Mouse (Mus musculus) left cerebral cortex, postnatal 14 days (tissue): Measurements from ENCODE around the gene Ptgis. TPM values are rescaled to one million over a fixed set of nuclear protein-coding genes. Genes with fewer than 3 reads are reported as not detected.
A peak's percentile ranks its signal among the peaks of the same experiment; 100 is the strongest.

Source experiments
- DNase-seq, 2 experiments: peaks; one replicate each; pipeline ENCODE4 v3.0.0; 2021 to 2022; ENCODE audit warnings: low spot score in 2 of 2, mixed read lengths in 1 of 2
- intact Hi-C: fragments of 180-260 bp; cut with DNase I; formaldehyde crosslinking; loops from one replicate; pipeline ENCODE4 v1.15.1; 2025
- total RNA-seq, 2 experiments: library from RNA; stranded (reverse); gene quantifications; 2 replicates each; pipeline ENCODE4 v1.2.3; 2021

Gene Ptgis
- total RNA-seq, 2 experiments from 2014 or later: 2.7 to 3.2 TPM

- DNase-seq: peak in 1 of 2 experiments; percentile 56
- intact Hi-C loops: no loop called here
Measured at GRCm38 (mm10) chr2:167177231-167177641, 63.2 kb downstream of the Ptgis start.

DNA sequence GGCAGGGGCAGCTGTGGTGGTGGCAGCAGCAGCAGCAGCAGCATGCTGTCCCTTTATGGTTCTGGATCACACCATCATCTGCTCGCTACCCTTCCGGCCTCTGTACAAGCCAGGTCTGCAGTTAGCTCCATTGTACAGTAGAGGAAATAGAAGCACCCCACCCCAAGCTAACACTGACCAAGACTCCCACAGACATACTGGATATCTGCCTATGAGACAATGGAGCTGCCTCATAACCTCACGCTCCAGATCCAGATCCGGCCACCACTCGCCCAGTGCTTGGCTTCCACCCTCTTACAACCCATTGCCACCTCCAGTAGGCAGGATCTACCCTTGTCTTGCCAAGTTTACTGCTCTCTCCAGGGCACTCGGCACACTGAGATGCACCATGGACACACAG lies 65.1 kb downstream of the Ptgis start:
- no peak for DNase-seq
- intact Hi-C loops: no loop called here

DNA sequence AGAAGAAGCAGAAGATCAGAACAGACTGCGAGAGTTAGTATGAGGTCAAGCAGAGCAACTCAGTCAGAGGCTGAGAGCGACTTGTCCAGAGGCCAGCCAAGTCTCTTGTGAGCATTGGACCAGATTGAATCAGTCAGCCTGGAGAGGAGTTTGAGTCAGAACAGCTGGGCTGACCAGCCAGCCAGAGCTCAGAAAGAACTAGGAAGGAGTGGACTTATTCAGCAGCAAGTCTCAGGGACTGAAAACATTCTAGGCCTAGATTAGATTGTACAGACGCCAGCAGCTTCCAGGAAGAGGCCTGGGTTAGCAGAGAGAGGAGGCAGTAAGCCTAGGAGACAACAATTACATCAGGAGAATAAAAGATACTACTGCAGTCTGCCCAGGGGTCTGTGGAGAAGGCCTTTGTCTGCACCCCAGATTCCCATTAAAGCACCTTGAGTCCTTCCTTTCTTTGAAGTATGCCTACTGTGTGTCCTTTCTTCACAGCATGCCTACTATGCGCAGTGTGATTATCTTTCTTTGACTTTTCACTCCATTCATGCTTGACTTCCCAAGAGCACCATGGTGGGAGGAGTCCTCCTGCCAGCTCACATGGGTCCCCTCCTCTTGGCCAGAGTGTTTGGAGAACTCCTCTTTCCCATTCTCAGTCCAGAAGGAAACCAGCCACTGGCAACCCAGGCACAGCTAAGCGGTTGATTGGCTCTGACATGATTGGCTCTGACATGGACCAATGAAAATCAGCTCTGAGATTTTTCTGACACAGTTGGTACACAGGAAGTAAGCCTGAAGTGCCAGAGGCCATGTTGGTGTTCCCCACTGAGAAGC lies 67.1 kb downstream of the Ptgis start:
- intact Hi-C loops: no loop called here
- DNase-seq: no peak

DNA sequence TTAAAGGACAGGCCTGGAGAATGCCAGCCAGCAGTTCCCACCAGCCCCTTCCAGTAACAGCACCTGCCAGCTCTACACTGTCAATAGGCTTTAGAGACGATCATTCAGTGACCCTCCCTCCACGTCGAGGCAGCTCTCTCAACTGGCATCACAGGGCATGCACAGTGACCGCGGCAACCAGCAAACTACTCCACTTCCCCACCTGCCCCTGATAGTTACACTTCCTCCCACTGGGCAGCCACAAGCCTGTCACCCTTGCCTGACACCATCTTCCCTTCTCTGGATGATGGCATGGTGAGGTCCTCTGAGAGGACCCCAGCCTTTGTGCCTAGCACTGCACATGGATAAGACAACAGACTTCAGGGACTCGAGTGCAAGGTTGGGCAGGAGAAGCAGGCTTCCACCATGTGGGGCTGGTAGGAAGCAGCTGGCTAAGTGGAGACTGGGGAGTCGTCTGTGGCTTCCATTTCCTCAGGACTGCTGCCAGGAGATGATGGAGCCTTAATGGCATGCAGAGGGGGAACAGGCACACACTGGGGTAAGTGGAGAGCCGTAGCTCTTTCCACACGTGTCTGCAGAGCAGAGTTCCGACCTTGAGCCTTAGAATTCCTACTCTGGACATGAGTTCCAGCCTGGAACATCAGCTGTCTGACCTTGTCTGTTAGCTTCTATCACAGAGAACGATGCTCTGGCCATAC lies 72.7 kb downstream of the Ptgis start:
- no peak for DNase-seq
- intact Hi-C loops: no loop called here

DNA sequence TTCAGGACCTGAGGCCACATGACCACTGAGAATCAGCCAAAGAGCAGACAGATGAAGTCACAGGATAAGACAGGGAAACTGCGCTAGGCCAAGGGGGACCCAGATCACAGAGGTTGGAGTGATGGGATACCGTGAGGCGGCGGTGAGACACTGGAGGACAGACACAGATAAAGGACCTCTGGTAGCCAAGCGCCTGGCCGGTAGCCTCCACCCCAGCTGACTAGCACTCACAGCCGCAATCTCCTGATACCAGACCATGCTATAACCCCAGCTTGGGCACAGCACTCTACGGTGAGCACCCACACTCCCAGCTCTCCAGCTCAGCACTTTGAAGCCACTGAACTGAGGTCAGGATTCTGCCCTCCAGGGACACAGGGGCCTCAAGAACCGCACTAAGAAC lies 76.8 kb downstream of the Ptgis start:
- intact Hi-C loops: no loop called here
- DNase-seq: no peak

GRCm38 (mm10) chr2:167163134-167163533 lies 77.3 kb downstream of the Ptgis start:
- DNase-seq: no peak
- intact Hi-C loops: no loop called here

GRCm38 (mm10) chr2:167162516-167163021 lies 77.8 kb downstream of the Ptgis start:
- intact Hi-C loops: no loop called here

DNA sequence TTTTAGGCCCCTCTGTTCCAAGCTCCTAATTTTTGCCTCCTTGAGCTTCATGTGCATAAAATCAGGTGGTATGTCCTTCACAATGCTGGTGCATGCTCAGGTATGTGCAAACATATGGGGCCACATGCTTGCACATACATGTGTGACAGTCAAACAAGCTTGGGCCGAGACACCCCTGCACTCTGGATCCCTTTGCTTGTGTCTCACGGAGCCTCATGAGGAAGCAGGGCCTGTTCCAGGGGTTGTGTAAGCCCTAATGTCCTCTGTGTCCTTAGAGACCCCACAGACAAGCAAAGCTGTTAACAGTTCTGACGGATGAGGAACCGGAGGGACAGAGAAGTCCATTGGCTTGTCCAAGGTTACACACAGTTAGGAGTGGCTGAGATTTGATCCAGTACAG lies 80.7 kb downstream of the Ptgis start:
- intact Hi-C loops: no loop called here
- no peak for DNase-seq

More at GRCm38 (mm10) chr2:167162516-167163021, 77.8 kb downstream of the Ptgis start:
- DNase-seq: peak in 1 of 2 experiments; percentile 60

- no peak for DNase-seq
- intact Hi-C loops: no loop called here
Measured at GRCm38 (mm10) chr2:167158780-167159179, 81.6 kb downstream of the Ptgis start.

DNA sequence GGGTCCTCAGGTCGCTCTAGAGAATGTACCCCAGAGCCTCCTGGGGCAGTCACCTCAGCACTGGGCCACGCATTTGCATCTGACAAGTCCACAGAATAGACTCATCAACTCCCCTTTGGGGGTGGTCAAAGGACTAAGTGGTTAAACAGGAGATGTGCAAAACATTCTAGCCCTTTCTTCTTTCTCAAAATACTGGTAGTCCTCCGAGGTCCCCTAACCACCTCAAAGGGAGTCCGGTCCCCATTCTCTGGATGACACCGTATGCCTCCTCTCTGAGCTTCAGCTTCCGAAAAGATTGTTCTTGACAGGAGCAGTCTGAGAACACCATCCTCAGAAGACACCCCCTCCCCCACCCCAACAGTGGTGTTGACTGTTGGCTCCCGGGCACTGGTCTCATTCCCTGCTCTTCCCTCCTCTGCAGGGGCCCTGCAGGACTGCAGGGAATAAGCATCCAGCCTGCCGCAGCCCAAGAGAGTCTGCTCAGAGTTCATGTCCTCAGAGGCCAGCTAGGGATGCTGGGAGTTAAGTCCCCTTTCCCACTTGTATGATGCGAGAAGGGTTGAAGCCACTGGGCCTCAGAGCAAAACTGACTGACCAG lies 84.2 kb downstream of the Ptgis start:
- no peak for DNase-seq
- intact Hi-C loops: no loop called here

DNA sequence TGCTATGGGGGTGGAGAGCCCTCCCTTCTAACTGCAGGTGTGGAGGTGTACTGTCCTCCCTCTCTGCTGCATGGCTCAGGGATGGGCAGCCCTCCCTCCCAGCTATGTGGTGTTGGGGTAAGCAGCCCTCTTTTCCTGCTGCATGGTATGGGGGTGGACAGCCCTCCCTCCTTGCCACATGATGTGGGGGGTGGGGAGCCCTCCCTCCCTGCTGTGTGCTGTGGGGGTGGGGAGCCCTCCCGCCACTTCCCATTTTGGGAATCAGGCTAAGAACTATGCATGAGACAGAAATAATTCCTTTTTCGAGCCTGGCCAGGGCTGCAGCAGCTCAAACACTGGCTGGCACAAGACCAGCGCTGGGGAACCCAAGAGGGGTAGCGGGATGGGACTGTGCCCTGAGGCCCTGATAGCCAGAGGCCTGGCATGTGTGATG lies 84.8 kb downstream of the Ptgis start:
- peak; percentile 52 to 73 for DNase-seq
- intact Hi-C loops: no loop called here

- no peak for DNase-seq
- intact Hi-C loops: loop anchor here (5.0 kb wide), 1 partner anchor 36 kb away; no protein-coding TSS in a partner anchor
Measured at GRCm38 (mm10) chr2:167150880-167151279, 89.5 kb downstream of the Ptgis start.

DNA sequence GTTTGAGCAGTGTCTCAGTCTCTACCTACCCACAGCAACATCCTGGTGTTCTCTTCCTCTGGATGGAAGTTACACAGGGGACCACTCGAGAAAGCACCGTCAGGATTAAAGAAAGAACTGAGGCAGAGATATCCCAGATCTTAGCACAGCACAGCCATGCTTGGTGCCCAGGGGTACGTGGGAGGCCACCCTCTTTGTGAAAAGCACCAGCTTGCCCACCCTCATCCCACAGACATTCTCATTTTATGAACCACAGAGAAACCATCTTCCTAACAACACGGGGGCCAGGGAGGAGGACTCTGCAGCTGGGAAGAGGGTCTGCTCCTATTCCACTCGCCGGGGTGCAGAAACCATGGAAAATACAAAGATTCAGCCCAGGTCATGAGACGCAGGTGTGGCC lies 90.3 kb downstream of the Ptgis start:
- no peak for DNase-seq
- intact Hi-C loops: loop anchor here (5.0 kb wide), 1 partner anchor 37 kb away; no protein-coding TSS in a partner anchor

- intact Hi-C loops: no loop called here
- no peak for DNase-seq
Measured at GRCm38 (mm10) chr2:167149035-167149434, 91.4 kb downstream of the Ptgis start.

- DNase-seq: no peak
- intact Hi-C loops: no loop called here
Measured at GRCm38 (mm10) chr2:167147708-167148107, 92.7 kb downstream of the Ptgis start.

DNA sequence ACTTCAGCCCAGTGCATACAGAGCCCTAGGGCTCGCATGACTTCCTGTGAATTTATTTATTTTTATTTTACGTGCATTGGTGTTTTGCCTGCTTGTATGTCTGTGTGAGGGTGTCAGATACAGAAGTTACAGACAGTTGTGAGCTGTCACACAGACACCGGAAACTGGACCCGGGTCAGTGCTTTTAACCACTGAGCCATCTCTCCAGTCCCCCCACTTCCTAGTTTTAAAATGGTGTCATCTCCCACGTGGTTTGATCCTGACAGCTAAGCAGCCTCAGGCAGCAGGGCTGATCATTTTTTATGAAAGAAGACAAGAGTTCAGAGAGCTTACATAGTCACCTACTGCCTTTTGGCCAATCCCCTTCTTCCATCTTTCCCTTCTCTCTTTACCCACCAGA lies 94.5 kb downstream of the Ptgis start:
- intact Hi-C loops: no loop called here
- DNase-seq: no peak

DNA sequence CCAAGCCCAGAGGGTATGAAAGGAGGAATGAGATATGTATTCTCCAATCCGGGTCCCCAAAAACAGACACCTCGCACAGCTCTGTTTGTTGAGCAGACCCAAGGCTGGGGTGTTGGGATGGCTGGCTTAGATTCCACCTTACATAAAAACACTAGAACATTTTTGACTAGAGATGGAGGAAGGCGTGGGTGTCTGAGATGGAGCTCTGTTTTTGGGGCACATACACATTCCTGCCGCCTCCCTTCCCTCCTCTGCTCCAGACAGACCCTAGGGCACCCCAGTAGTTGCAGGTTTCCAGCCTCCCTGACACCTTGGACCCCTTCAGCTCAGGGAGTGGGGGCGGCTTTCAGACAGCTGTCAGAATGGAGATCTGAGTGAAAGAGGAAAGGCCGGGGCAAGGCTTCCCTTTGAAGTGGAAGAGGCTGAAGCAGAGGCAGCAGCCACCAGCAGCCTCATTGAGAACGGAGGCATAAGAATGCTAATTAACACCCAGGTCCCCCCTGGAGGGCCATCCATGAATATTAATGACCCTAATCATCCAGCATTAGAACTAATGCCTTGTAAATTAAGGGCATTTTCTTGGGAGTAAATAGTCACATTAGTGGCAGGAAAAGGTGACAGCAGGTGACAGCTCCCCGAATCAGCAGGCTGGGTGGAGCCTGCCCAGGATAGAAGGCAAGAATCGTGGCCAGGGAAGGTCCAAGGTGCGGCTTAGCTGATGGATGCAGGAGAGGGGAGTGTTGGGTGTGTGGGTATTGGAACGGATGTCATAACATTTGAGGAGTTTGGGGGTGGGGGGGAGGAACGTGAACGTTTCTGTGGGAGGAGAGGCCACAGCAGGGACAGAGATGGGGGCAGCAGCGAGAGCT lies 95.7 kb downstream of the Ptgis start:
- DNase-seq: peak; percentile 62 to 87
- intact Hi-C loops: no loop called here

- no peak for DNase-seq
- intact Hi-C loops: no loop called here
Measured at GRCm38 (mm10) chr2:167143914-167144313, 96.5 kb downstream of the Ptgis start.

GRCm38 (mm10) chr2:167142282-167142681 lies 98.1 kb downstream of the Ptgis start:
- no peak for DNase-seq
- intact Hi-C loops: no loop called here
